8 mouse cellular contexts compared by ENCODE assay signal in the genomic region with DNA sequence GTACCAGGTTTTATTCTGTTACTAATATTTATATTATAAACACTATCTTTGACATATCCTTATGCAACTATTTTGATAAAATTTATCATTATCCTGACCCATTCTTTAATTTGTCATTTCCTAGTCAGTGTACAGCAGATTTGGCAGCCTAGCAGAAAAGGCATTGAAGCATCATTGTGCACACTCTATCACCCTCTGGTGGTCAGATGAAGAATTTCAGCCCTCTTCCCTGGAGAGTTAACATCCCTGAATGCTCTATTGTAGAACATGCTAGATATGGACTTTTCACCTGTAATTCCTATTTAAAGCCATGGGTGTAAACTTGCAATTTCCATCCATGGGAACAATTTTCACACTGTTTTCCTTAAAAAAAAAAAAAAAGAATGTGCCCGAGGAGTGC.
DNase-seq lines count a peak whose midpoint lies in the region; ATAC-seq and TF ChIP-seq lines count a peak whose summit lies in the region.

No protein-coding gene starts in this region.

- intact Hi-C loops in gastrocnemius, adult 2 months (cut with DNase I), result loop anchor here (5.0 kb wide), 1 partner anchor 417 kb away; no protein-coding TSS in a partner anchor

- no peaks in the 10 kb centered on the region for H3K9me3 ChIP-seq in forebrain, embryonic 16.5 days (ENCODE audit: control insufficient read depth, low read length)

- peak; percentile 70 for ATAC-seq in forebrain, embryonic 16.5 days
- ATAC-seq in erythroblast, adult 5-6 weeks (replicated peaks; ENCODE audit: low FRiP score, poor library complexity, severe bottlenecking), result no peak

- DNase-seq in gastrocnemius, adult 2 months, result no peak
- no peak for DNase-seq in gastrocnemius, adult 8-10 months (ENCODE audit: low spot score in 2 of 2)
- peak; percentile 34 for DNase-seq in 416B (ENCODE audit: low read depth)
- DNase-seq in cerebellum, adult 11 months, result peak; percentile 42
- DNase-seq in layer of hippocampus, adult 8-10 months (ENCODE audit: low spot score in 2 of 2), result peak; percentile 38 to 69
- DNase-seq in mesoderm, embryonic 11.5 days (ENCODE audit: low read depth, low spot score), result peak; percentile 64

- no peak overlapping the region for H3K9ac ChIP-seq in forebrain, embryonic 16.5 days (replicated peaks; ENCODE audit: low read depth, low read length)

- 81% methylated on average over 1 of the region's 1 CpGs for WGBS in forebrain, embryonic 16.5 days

- H3K27ac ChIP-seq in gastrocnemius, adult 2 months, result no peak overlapping the region
- H3K27ac ChIP-seq in forebrain, embryonic 16.5 days (ENCODE audit: low read length), result no peak overlapping the region

- no peaks in the 10 kb centered on the region for H3K27me3 ChIP-seq in forebrain, embryonic 16.5 days (replicated peaks; ENCODE audit: control insufficient read depth, insufficient read depth, low read length)

- no peaks in the 10 kb centered on the region for H3K36me3 ChIP-seq in forebrain, embryonic 16.5 days (ENCODE audit: control insufficient read depth, insufficient read depth)

- H3K4me3 ChIP-seq in gastrocnemius, adult 2 months, result no peak overlapping the region
- no peak overlapping the region for H3K4me3 ChIP-seq in forebrain, embryonic 16.5 days (replicated peaks; ENCODE audit: low read length)

- no peak overlapping the region for H3K4me2 ChIP-seq in forebrain, embryonic 16.5 days (ENCODE audit: low read length)

- H3K4me1 ChIP-seq in forebrain, embryonic 16.5 days (replicated peaks; ENCODE audit: control insufficient read depth, insufficient read depth, low read length), result no peaks in the 10 kb centered on the region

- peak; percentile 88 for TF ChIP-seq CTCF in gastrocnemius, adult 2 months (IDR thresholded peaks at IDR 0.05)

Comparison
In these comparisons a context has a peak if more than half of its experiments do, and no peak if none do; other contexts are left out.
1. DNase-seq: peak in 416B (single experiment), cerebellum, adult 11 months (single experiment), layer of hippocampus, adult 8-10 months (2 of 2) and mesoderm, embryonic 11.5 days (single experiment); none in gastrocnemius, adult 2 months (single experiment) and gastrocnemius, adult 8-10 months (0 of 2).